Mouse (Mus musculus) MEL (cell line): ENCODE data around the gene Tom1l2.

Experiments
- CTCF ChIP-seq, 3 experiments: IDR thresholded peaks in 2 of 3; conservative IDR thresholded peaks in 1 of 3; 2 replicates each; pipeline ENCODE4 v1.5.1; 2011 to 2012; ENCODE audit warnings: low read length in 3 of 3, low read depth in 2 of 3, mild to moderate bottlenecking in 2 of 3, improper control_type of control experiment in 1 of 3, inconsistent platforms in 1 of 3, mixed read lengths in 1 of 3, moderate library complexity in 1 of 3; ENCODE audit not compliant: control insufficient read depth in 1 of 3, insufficient read depth in 1 of 3, poor library complexity in 1 of 3, severe bottlenecking in 1 of 3
- HCFC1 ChIP-seq: IDR thresholded peaks from 2 replicates; pipeline ENCODE4 v1.6.1; 2012; ENCODE audit warnings: low read depth, mild to moderate bottlenecking, inconsistent platforms, low read length, improper control_type of control experiment, moderate library complexity
- POLR2AphosphoS2 ChIP-seq: IDR thresholded peaks from 2 replicates; pipeline ENCODE4 v1.6.1; 2011; ENCODE audit warnings: low read length, improper control_type of control experiment
- RAD21 ChIP-seq: IDR thresholded peaks from 2 replicates; pipeline ENCODE4 v1.6.1; 2011; ENCODE audit warnings: mild to moderate bottlenecking, low read depth, low read length, improper control_type of control experiment
- TCF12 ChIP-seq: IDR thresholded peaks from 2 replicates; pipeline ENCODE4 v1.6.1; 2014; ENCODE audit warnings: low read depth, mild to moderate bottlenecking, inconsistent platforms, low read length, improper control_type of control experiment, moderate library complexity

- TF ChIP-seq HCFC1 (no peak), CTCF (IDR thresholded peaks at IDR 0.05 in 2 of 3, conservative IDR thresholded peaks at IDR 0.05 in 1 of 3; ENCODE audit: control insufficient read depth in 1 of 3, insufficient read depth in 1 of 3, low read depth in 2 of 3, low read length in 3 of 3, poor library complexity in 1 of 3, severe bottlenecking in 1 of 3) (no peak), POLR2AphosphoS2 (no peak), TCF12 (no peak), RAD21 (no peak)
These were observed 58.7 kb downstream of the Tom1l2 start for GRCm38 (mm10) chr11:60293683-60294629.
